Mouse (Mus musculus) hindbrain, postnatal 0 days (tissue): ENCODE data around the gene Fgr. TPM values are rescaled to one million over a fixed set of nuclear protein-coding genes. Genes with fewer than 3 reads are reported as not detected.

ENCODE experiments used
- ATAC-seq: fragments of 200-750 bp; cut with Nextera tagmentation; 2 replicates; pipeline ENCODE4 v1.8.0; 2017; ENCODE audit warnings: mild to moderate bottlenecking, moderate TSS enrichment, moderate library complexity
- DNase-seq: peaks from one replicate; pipeline ENCODE4 v3.0.0-alpha.2; 2015; ENCODE audit warnings: low spot score
- H3K27ac ChIP-seq: fragments of 300-500 bp; sonication (generic); 2 replicates; pipeline ENCODE4 v1.5.1; 2014; ENCODE audit warnings: mild to moderate bottlenecking
- H3K27me3 ChIP-seq: fragments of 300-500 bp; sonication (generic); 2 replicates; pipeline ENCODE4 v1.6.1; 2014; ENCODE audit warnings: low read length, mixed read lengths; ENCODE audit not compliant: insufficient read depth
- H3K36me3 ChIP-seq: fragments of 300-500 bp; sonication (generic); 2 replicates; pipeline ENCODE4 v1.6.1; 2014; ENCODE audit warnings: low read length, mixed read lengths; ENCODE audit not compliant: insufficient read depth
- H3K4me1 ChIP-seq: fragments of 300-500 bp; sonication (generic); 2 replicates; pipeline ENCODE4 v1.6.1; 2014; ENCODE audit warnings: antibody characterized with exemption, low read length, mixed read lengths; ENCODE audit not compliant: insufficient read depth
- H3K4me2 ChIP-seq: fragments of 300-500 bp; sonication (generic); 2 replicates; pipeline ENCODE4 v1.6.1; 2014; ENCODE audit warnings: low read depth, mild to moderate bottlenecking, low read length, moderate library complexity, mixed read lengths
- H3K4me3 ChIP-seq: fragments of 300-500 bp; sonication (generic); 2 replicates; pipeline ENCODE4 v1.5.1; 2014; ENCODE audit warnings: low read length
- H3K9ac ChIP-seq: fragments of 300-500 bp; sonication (generic); replicated peaks from 2 replicates; pipeline ENCODE4 v1.6.1; 2014; ENCODE audit warnings: mild to moderate bottlenecking, low read length, moderate library complexity, mixed read lengths
- H3K9me3 ChIP-seq: fragments of 300-500 bp; sonication (generic); 2 replicates; pipeline ENCODE4 v1.6.1; 2016; ENCODE audit warnings: low read length, mixed read lengths
- CTCF ChIP-seq: IDR thresholded peaks from 2 replicates; pipeline ENCODE4 v1.5.1; 2016; ENCODE audit warnings: antibody characterized with exemption, control low read depth, low read depth
- WGBS: fragments of 180-500 bp; shearing (Covaris S2); extraction: QIAGEN DNeasy Blood & Tissue Kit; methylation state at CpG from one replicate; pipeline ENCODE4 v1.1.7; 2014; 5-methylcytosine and 5-hydroxymethylcytosine counted together
- polyA plus RNA-seq: library from polyadenylated mRNA; unstranded; fragments of >200 nt; fragmentation: Nextera tagmentation; extraction: Ambion mirVana; gene quantifications from 2 replicates; pipeline ENCODE4 v1.2.1, GENCODE M21; 2015
- total RNA-seq: library from RNA; depleted of rRNA; stranded (reverse); fragments of >200 nt; gene quantifications from 2 replicates; pipeline ENCODE4 v1.2.3, GENCODE M21; 2014

Gene Fgr
- total and polyA plus RNA-seq, 2 experiments from 2014 or later = 0.19 to 0.73 TPM

- ATAC-seq (no peak), DNase-seq (no peak)
- no peak overlapping the region for H3K4me2 ChIP-seq
- H3K4me3 ChIP-seq = no peak overlapping the region
- no peak for TF ChIP-seq CTCF
- no peaks in the 10 kb centered on the region for H3K27me3 ChIP-seq
- H3K36me3 ChIP-seq = no peaks in the 10 kb centered on the region
- 0 out of 2 replicates have a peak, but pooled peaks cover 19% of the 10 kb centered on the region for H3K4me1 ChIP-seq
- WGBS = 25% methylated on average over 2 of the region's 2 CpGs
- H3K9me3 ChIP-seq = no peaks in the 10 kb centered on the region
- H3K9ac ChIP-seq = no peak overlapping the region
- no peak overlapping the region for H3K27ac ChIP-seq
Measured at GRCm38 (mm10) chr4:132963436-132963835, 10.5 kb upstream of the Fgr start.

DNA sequence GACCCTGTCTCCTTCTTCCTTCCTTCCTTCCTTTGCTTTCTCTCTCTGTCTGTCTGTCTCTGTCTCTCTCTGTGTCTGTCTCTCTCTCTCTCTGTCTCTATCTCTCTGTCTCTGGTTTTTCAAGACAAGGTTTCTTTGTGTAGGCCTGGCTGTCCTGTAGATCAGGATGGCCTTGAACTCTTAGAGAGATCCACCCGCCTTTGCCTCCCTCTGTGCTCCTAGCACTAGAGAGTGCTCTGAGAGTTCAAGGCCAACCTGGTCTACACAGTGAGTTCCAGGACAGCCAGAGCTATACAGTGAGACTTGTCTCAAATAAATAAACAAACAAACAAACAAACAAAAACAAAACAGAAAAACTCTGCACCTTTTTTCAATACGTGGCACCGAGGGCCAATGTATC, 9.8 kb upstream of the Fgr start:
- H3K9me3 ChIP-seq = no peaks in the 10 kb centered on the region
- H3K27me3 ChIP-seq = no peaks in the 10 kb centered on the region
- DNase-seq (no peak), ATAC-seq (no peak)
- H3K27ac ChIP-seq = no peak overlapping the region
- no peak overlapping the region for H3K4me2 ChIP-seq
- WGBS = 40% methylated on average over 3 of the region's 3 CpGs
- no peaks in the 10 kb centered on the region for H3K36me3 ChIP-seq
- H3K4me3 ChIP-seq = no peak overlapping the region
- no peak overlapping the region for H3K9ac ChIP-seq
- no peak for TF ChIP-seq CTCF
- H3K4me1 ChIP-seq = 0 out of 2 replicates have a peak, but pooled peaks cover 14% of the 10 kb centered on the region

- WGBS = 12% methylated on average over 5 of the region's 5 CpGs
- Histone ChIP-seq H3K36me3 (no peaks in the 10 kb centered on the region), H3K4me2 (no peak overlapping the region), H3K9me3 (no peaks in the 10 kb centered on the region), H3K4me3 (no peak overlapping the region), H3K4me1 (0 out of 2 replicates have a peak, but pooled peaks cover 10% of the 10 kb centered on the region), H3K9ac (no peak overlapping the region), H3K27me3 (no peaks in the 10 kb centered on the region), H3K27ac (no peak overlapping the region)
- no peak for TF ChIP-seq CTCF
- ATAC-seq = no peak
- no peak for DNase-seq
Measured at GRCm38 (mm10) chr4:132964473-132964872, 9.4 kb upstream of the Fgr start.

DNA sequence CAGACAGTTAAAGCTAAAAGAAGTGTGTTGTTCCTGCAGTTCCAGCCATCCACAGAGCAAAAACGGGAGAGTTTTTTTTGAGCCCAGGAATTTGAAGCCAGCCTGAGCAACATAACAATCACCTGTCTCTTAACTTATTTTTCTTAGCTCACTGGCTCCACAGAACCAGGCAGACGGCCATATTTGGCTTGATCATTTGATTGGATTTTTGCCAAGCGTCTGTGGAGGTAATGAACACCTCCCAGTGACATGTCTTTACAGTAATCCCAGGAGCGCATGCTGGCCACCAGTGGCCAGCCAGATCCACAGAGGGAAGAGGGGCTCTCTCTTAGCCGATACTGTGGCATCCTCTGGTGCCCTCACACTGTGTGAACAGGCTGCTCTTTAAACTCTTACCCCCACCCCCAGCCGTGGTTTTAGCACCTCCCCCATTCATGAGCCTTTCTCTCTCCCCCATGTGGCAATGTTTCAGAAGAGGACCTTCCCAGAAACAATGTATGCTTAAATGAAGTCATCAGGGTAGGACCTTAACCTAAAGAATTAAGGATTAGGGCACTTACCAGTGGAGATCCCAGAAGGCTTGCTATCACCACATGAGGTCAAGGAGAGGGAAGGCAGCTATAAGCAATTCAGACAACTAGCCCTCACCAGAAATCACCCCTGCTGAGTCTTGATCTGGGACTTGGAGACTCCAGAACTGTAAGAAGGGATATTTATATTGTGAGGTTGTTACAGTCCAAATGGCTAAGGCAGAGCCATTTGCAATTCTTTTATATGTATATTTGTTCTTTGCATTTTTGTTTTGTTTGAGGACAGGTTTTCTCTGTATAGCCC, 5.6 kb upstream of the Fgr start:
- WGBS = 35% methylated on average over 6 of the region's 6 CpGs
- H3K4me2 ChIP-seq = no peak overlapping the region
- no peaks in the 10 kb centered on the region for H3K9me3 ChIP-seq
- H3K27me3 ChIP-seq = no peaks in the 10 kb centered on the region
- H3K36me3 ChIP-seq = no peaks in the 10 kb centered on the region
- H3K4me1 ChIP-seq = 0 out of 2 replicates have a peak, but pooled peaks cover 9% of the 10 kb centered on the region
- ATAC-seq (no peak), DNase-seq (peak; percentile 42)
- TF ChIP-seq CTCF = no peak
- no peak overlapping the region for H3K9ac ChIP-seq
- no peak overlapping the region for H3K27ac ChIP-seq
- no peak overlapping the region for H3K4me3 ChIP-seq

DNA sequence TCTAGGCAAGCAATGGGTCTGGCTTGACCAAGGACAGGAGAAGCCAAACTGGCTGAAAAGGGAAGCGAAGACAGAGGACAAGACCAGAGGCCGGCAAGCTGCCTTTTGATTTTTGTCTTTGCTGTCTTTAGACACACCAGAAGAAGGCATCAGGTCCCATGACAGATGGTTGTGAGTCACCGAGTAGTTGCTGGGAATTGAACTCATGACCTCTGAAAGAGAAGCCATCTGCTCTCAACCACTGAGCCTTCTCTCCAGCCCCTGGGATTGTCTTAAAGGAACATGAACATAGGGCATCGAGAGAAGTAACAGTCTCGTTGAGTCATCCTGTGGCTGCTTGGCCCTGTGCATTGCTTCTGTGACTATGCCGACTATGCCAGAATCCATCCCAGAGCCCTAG, 2.3 kb upstream of the Fgr start:
- H3K27ac ChIP-seq = no peak overlapping the region
- no peaks in the 10 kb centered on the region for H3K36me3 ChIP-seq
- no peak for DNase-seq
- no peak overlapping the region for H3K9ac ChIP-seq
- 67% methylated on average over 6 of the region's 6 CpGs for WGBS
- H3K27me3 ChIP-seq = no peaks in the 10 kb centered on the region
- no peak for TF ChIP-seq CTCF
- H3K4me2 ChIP-seq = no peak overlapping the region
- H3K4me3 ChIP-seq = no peak overlapping the region
- no peaks in the 10 kb centered on the region for H3K9me3 ChIP-seq
- ATAC-seq = no peak
- H3K4me1 ChIP-seq = peaks cover 19% of the 10 kb centered on the region

- DNase-seq = no peak
- Histone ChIP-seq H3K9ac (no peak overlapping the region), H3K27me3 (no peaks in the 10 kb centered on the region), H3K36me3 (no peaks in the 10 kb centered on the region), H3K4me2 (no peak overlapping the region), H3K27ac (no peak overlapping the region), H3K4me1 (peaks cover 19% of the 10 kb centered on the region), H3K4me3 (no peak overlapping the region), H3K9me3 (no peaks in the 10 kb centered on the region)
- WGBS = 77% methylated on average over 3 of the region's 3 CpGs
- ATAC-seq = no peak
- no peak for TF ChIP-seq CTCF
Measured at GRCm38 (mm10) chr4:132972101-132972500, 1.8 kb upstream of the Fgr start.

- Histone ChIP-seq H3K9ac (no peak overlapping the region), H3K4me3 (no peak overlapping the region), H3K27me3 (no peaks in the 10 kb centered on the region), H3K36me3 (no peaks in the 10 kb centered on the region), H3K4me1 (peaks cover 19% of the 10 kb centered on the region), H3K4me2 (no peak overlapping the region), H3K9me3 (no peaks in the 10 kb centered on the region), H3K27ac (no peak overlapping the region)
- no peak for TF ChIP-seq CTCF
- DNase-seq = no peak
- ATAC-seq = no peak
- WGBS = 20% methylated on average over 2 of the region's 2 CpGs
Measured at GRCm38 (mm10) chr4:132972556-132972955, 1.3 kb upstream of the Fgr start.
